Mouse (Mus musculus): ENCODE measurements around the gene Hspa12a. TPM values are rescaled to one million over a fixed set of nuclear protein-coding genes. Genes with fewer than 3 reads are reported as not detected.

Gene Hspa12a
- total RNA-seq, 1 experiment, result 2.9 TPM

GRCm38 (mm10) chr19:58747498-58748000 is 195.9 kb downstream of the Hspa12a start:
- no peak for TF ChIP-seq HCFC1 (IDR thresholded peaks at IDR 0.05; ENCODE audit: borderline replicate concordance, insufficient read depth, low read length)
- TF ChIP-seq MAFK (IDR thresholded peaks at IDR 0.05; ENCODE audit: insufficient read depth, low read depth, low read length), result no peak
- TF ChIP-seq ZC3H11A (IDR thresholded peaks at IDR 0.05; ENCODE audit: borderline replicate concordance, low read depth, low read length), result no peak
- TF ChIP-seq CHD2 (IDR thresholded peaks at IDR 0.05; ENCODE audit: low read depth, low read length), result no peak
- TF ChIP-seq ZNF384 (IDR thresholded peaks at IDR 0.05; ENCODE audit: low read depth, low read length), result no peak
- H3K9ac ChIP-seq (ENCODE audit: insufficient read depth, low read depth, low read length, poor library complexity, severe bottlenecking), result no peak overlapping the region
- no peaks in the 10 kb centered on the region for H3K4me1 ChIP-seq (ENCODE audit: control insufficient read depth in 2 of 2, insufficient read depth in 2 of 2, low read length in 2 of 2, poor library complexity in 1 of 2)
- H3K9me3 ChIP-seq (ENCODE audit: control insufficient read depth, insufficient read depth, low read depth, low read length), result no peaks in the 10 kb centered on the region
- in situ Hi-C loops (cut with MboI; ENCODE audit: low sequenced_read_pairs in 2 of 2, unreplicated experiment in 2 of 2), result no loop called here
- no peaks in the 10 kb centered on the region for H3K36me3 ChIP-seq (ENCODE audit: control insufficient read depth, insufficient read depth, low read length, poor library complexity, severe bottlenecking)
- H3K27ac ChIP-seq (ENCODE audit: insufficient read depth, low read depth, low read length, poor library complexity, severe bottlenecking), result no peak overlapping the region
- H3K4me3 ChIP-seq (ENCODE audit: insufficient read depth in 1 of 2, low read depth in 1 of 2, low read length in 2 of 2, poor library complexity in 1 of 2, severe bottlenecking in 1 of 2), result no peak overlapping the region
- no peak for DNase-seq (ENCODE audit: low read depth, low spot score)

Other genes with a start within 250 kb of the Hspa12a start
- not detected in 2 replicates for gene Pnliprp1, start 214.8 kb downstream of the Hspa12a start, total RNA-seq (2012; rRNA removed)
- gene Pnliprp2, start 183.9 kb downstream of the Hspa12a start, total RNA-seq (2012; rRNA removed), result 0.40 TPM in 1 of 2 replicates, not detected in the other
- gene 1700019N19Rik, start 149.2 kb downstream of the Hspa12a start, total RNA-seq (2012; rRNA removed), result 0.27 TPM in 1 of 2 replicates, not detected in the other
- 0.85 and 1.1 TPM in 2 replicates for gene Eno4, start 229 bp downstream of the Hspa12a start, total RNA-seq (2012; rRNA removed)
- gene Shtn1, start 132.4 kb upstream of the Hspa12a start, total RNA-seq (2012; rRNA removed), result 0.63 and 1.6 TPM in 2 replicates
- gene Vax1, start 226.4 kb upstream of the Hspa12a start, total RNA-seq (2012; rRNA removed), result not detected in 2 replicates